In genomic region chr9:77359278-77359973, GRCm38 (mm10) we compare ENCODE assay signal across 22 mouse cellular contexts. TPM values are rescaled to one million over a fixed set of nuclear protein-coding genes. Genes with fewer than 3 reads are reported as not detected.
DNase-seq lines count a peak whose midpoint lies in the region; ATAC-seq and TF ChIP-seq lines count a peak whose summit lies in the region.
"Had no signal": no experiment of that assay in that cellular context is flagged by ENCODE, and none has a peak within 500 bp of the region (broad histone marks: within the 10 kb centered on the region; RNA-seq: fewer than 3 reads in every experiment).

No protein-coding gene starts in this region.

- no peak for TF ChIP-seq EP300 in CH12.LX (IDR thresholded peaks at IDR 0.05; ENCODE audit: low read length)

- H3K27ac ChIP-seq in forebrain, postnatal 0 days (ENCODE audit: low read depth, low read length) = no peak overlapping the region
- H3K27ac ChIP-seq in forebrain, embryonic 16.5 days (ENCODE audit: low read length) = no peak overlapping the region
- H3K27ac ChIP-seq in midbrain, embryonic 11.5 days (ENCODE audit: low read depth, low read length) = no peak overlapping the region
- H3K27ac ChIP-seq in midbrain, postnatal 0 days (ENCODE audit: low read depth, low read length) = no peak overlapping the region
- no peak overlapping the region for H3K27ac ChIP-seq in CH12.LX (ENCODE audit: insufficient read depth, low read depth)
- H3K27ac ChIP-seq in neural tube, embryonic 14.5 days (ENCODE audit: low read depth, low read length) = no peak overlapping the region
- H3K27ac ChIP-seq: embryonic facial prominence, embryonic 12.5 days; heart, embryonic 10.5 days; intestine, embryonic 15.5 days had no signal

- H3K27me3 ChIP-seq in forebrain, postnatal 0 days (ENCODE audit: insufficient read depth, low read length) = no peaks in the 10 kb centered on the region
- no peaks in the 10 kb centered on the region for H3K27me3 ChIP-seq in forebrain, embryonic 16.5 days (replicated peaks; ENCODE audit: control insufficient read depth, insufficient read depth, low read length)
- H3K27me3 ChIP-seq in midbrain, embryonic 11.5 days (ENCODE audit: control insufficient read depth, insufficient read depth, low read length) = no peaks in the 10 kb centered on the region
- no peaks in the 10 kb centered on the region for H3K27me3 ChIP-seq in midbrain, postnatal 0 days (ENCODE audit: insufficient read depth, low read length)
- H3K27me3 ChIP-seq in CH12.LX (replicated peaks) = no peaks in the 10 kb centered on the region
- H3K27me3 ChIP-seq in neural tube, embryonic 14.5 days (ENCODE audit: control insufficient read depth, insufficient read depth, low read length) = no peaks in the 10 kb centered on the region
- H3K27me3 ChIP-seq: embryonic facial prominence, embryonic 12.5 days; intestine, embryonic 15.5 days had no signal

- TF ChIP-seq CTCF in forebrain, postnatal 0 days (IDR thresholded peaks at IDR 0.05; ENCODE audit: low read depth) = no peak
- no peak for TF ChIP-seq CTCF in midbrain, postnatal 0 days (IDR thresholded peaks at IDR 0.05)
- no peak for TF ChIP-seq CTCF in CH12.LX (conservative IDR thresholded peaks at IDR 0.05 in 1 of 2, IDR thresholded peaks at IDR 0.05 in 1 of 2; ENCODE audit: low read depth in 2 of 2, low read length in 2 of 2)

- no peaks in the 10 kb centered on the region for H3K79me2 ChIP-seq in CH12.LX (replicated peaks; ENCODE audit: control insufficient read depth, extremely low read depth, insufficient read depth, poor library complexity, severe bottlenecking)

- no peak for TF ChIP-seq RAD21 in CH12.LX (IDR thresholded peaks at IDR 0.05; ENCODE audit: low read depth, low read length)

- ATAC-seq in forebrain, postnatal 0 days = peak; percentile 45; the same call in 1 of the 2 replicates
- ATAC-seq in forebrain, embryonic 16.5 days = no peak
- no peak for ATAC-seq in midbrain, embryonic 11.5 days (ENCODE audit: low FRiP score)
- ATAC-seq in midbrain, postnatal 0 days (ENCODE audit: low FRiP score) = no peak
- peak; percentile 66 for ATAC-seq in neural tube, embryonic 14.5 days (ENCODE audit: low read depth)
- ATAC-seq: forebrain, embryonic 14.5 days; intestine, embryonic 15.5 days had no signal

- in situ Hi-C loops in CH12.LX (cut with MboI; ENCODE audit: low pct_ligation_motif_present, low pct_unique_long_range_greater_than_20kb, low sequenced_read_pairs) = loop anchor here (25.0 kb wide), 1 partner anchor 647 kb away; no protein-coding TSS in a partner anchor

- WGBS in forebrain, postnatal 0 days = 68% methylated on average over 10 of the region's 10 CpGs
- WGBS in forebrain, embryonic 16.5 days = 70% methylated on average over 10 of the region's 10 CpGs
- 90% methylated on average over 10 of the region's 10 CpGs for WGBS in midbrain, embryonic 11.5 days
- WGBS in midbrain, postnatal 0 days = 86% methylated on average over 10 of the region's 10 CpGs
- 69% methylated on average over 10 of the region's 10 CpGs for WGBS in neural tube, embryonic 14.5 days

- no peaks in the 10 kb centered on the region for H3K9me3 ChIP-seq in forebrain, postnatal 0 days (ENCODE audit: low read length)
- no peaks in the 10 kb centered on the region for H3K9me3 ChIP-seq in forebrain, embryonic 16.5 days (ENCODE audit: control insufficient read depth, low read length)
- no peaks in the 10 kb centered on the region for H3K9me3 ChIP-seq in midbrain, embryonic 11.5 days (ENCODE audit: control insufficient read depth, low read length)
- H3K9me3 ChIP-seq in midbrain, postnatal 0 days (ENCODE audit: low read length) = no peaks in the 10 kb centered on the region
- H3K9me3 ChIP-seq in CH12.LX (replicated peaks; ENCODE audit: low read length) = no peaks in the 10 kb centered on the region
- H3K9me3 ChIP-seq in neural tube, embryonic 14.5 days (ENCODE audit: control insufficient read depth, low read length) = no peaks in the 10 kb centered on the region
- H3K9me3 ChIP-seq: embryonic facial prominence, embryonic 12.5 days; heart, embryonic 10.5 days; intestine, embryonic 15.5 days had no signal

- TF ChIP-seq POLR2A in CH12.LX (IDR thresholded peaks at IDR 0.05; ENCODE audit: low read depth, low read length) = no peak

- no peaks in the 10 kb centered on the region for H3K4me1 ChIP-seq in forebrain, postnatal 0 days (ENCODE audit: insufficient read depth)
- H3K4me1 ChIP-seq in forebrain, embryonic 16.5 days (replicated peaks; ENCODE audit: control insufficient read depth, insufficient read depth, low read length) = no peaks in the 10 kb centered on the region
- H3K4me1 ChIP-seq in midbrain, embryonic 11.5 days (ENCODE audit: control insufficient read depth, insufficient read depth, low read length) = no peaks in the 10 kb centered on the region
- H3K4me1 ChIP-seq in midbrain, postnatal 0 days (ENCODE audit: insufficient read depth, low read length) = no peaks in the 10 kb centered on the region
- H3K4me1 ChIP-seq in CH12.LX (ENCODE audit: control insufficient read depth in 1 of 2, insufficient read depth in 2 of 2) = peaks cover 8 to 15% of the 10 kb centered on the region in 2 experiments; a peak in 3 of 4 replicates
- H3K4me1 ChIP-seq in neural tube, embryonic 14.5 days (ENCODE audit: control insufficient read depth, insufficient read depth, low read length) = no peaks in the 10 kb centered on the region
- H3K4me1 ChIP-seq: embryonic facial prominence, embryonic 12.5 days; heart, embryonic 10.5 days; intestine, embryonic 15.5 days had no signal

- no peak overlapping the region for H3K9ac ChIP-seq in forebrain, postnatal 0 days
- H3K9ac ChIP-seq in forebrain, embryonic 16.5 days (replicated peaks; ENCODE audit: low read depth, low read length) = no peak overlapping the region
- H3K9ac ChIP-seq in midbrain, embryonic 11.5 days (ENCODE audit: low read length) = no peak overlapping the region
- no peak overlapping the region for H3K9ac ChIP-seq in midbrain, postnatal 0 days (replicated peaks; ENCODE audit: low read length, poor library complexity, severe bottlenecking)
- H3K9ac ChIP-seq in CH12.LX (ENCODE audit: insufficient read depth, low read depth) = no peak overlapping the region
- no peak overlapping the region for H3K9ac ChIP-seq in neural tube, embryonic 14.5 days (replicated peaks; ENCODE audit: low read depth, low read length)
- H3K9ac ChIP-seq: embryonic facial prominence, embryonic 12.5 days; intestine, embryonic 15.5 days had no signal

- no peak overlapping the region for H3K4me3 ChIP-seq in forebrain, postnatal 0 days (ENCODE audit: low read depth, low read length)
- H3K4me3 ChIP-seq in forebrain, embryonic 16.5 days (replicated peaks; ENCODE audit: low read length) = no peak overlapping the region
- H3K4me3 ChIP-seq in midbrain, embryonic 11.5 days (ENCODE audit: low read depth, low read length) = no peak overlapping the region
- H3K4me3 ChIP-seq in midbrain, postnatal 0 days (ENCODE audit: low read depth, low read length) = no peak overlapping the region
- H3K4me3 ChIP-seq in CH12.LX (replicated peaks in 1 of 3; ENCODE audit: low read depth in 2 of 3, low read length in 2 of 3, poor library complexity in 1 of 3) = no peak overlapping the region
- no peak overlapping the region for H3K4me3 ChIP-seq in neural tube, embryonic 14.5 days (ENCODE audit: low read depth, low read length)
- H3K4me3 ChIP-seq: embryonic facial prominence, embryonic 12.5 days; heart, embryonic 10.5 days; intestine, embryonic 15.5 days had no signal

- no peak for DNase-seq in forebrain, postnatal 0 days
- DNase-seq in midbrain, embryonic 11.5 days (ENCODE audit: low spot score, missing footprints) = peak; percentile 35
- no peak for DNase-seq in midbrain, postnatal 0 days (ENCODE audit: low spot score)
- no peak for DNase-seq in CH12.LX (ENCODE audit: extremely low read depth)
- DNase-seq: adrenal gland, adult 2 months; adrenal gland, postnatal 36 days; cerebellum, adult 11 months; cerebellum, adult 8-10 months; cerebellum, postnatal 14 days; embryo, embryonic 11 days; gastrocnemius, postnatal 10 days; heart, adult 18-20 months; heart, postnatal 10 days; heart, postnatal 4 days had no signal

- no peak overlapping the region for H3K4me2 ChIP-seq in forebrain, postnatal 0 days (ENCODE audit: low read depth)
- no peak overlapping the region for H3K4me2 ChIP-seq in forebrain, embryonic 16.5 days (ENCODE audit: low read length)
- H3K4me2 ChIP-seq in midbrain, embryonic 11.5 days = no peak overlapping the region
- no peak overlapping the region for H3K4me2 ChIP-seq in midbrain, postnatal 0 days (ENCODE audit: low read depth, low read length, poor library complexity, severe bottlenecking)
- no peak overlapping the region for H3K4me2 ChIP-seq in CH12.LX (ENCODE audit: insufficient read depth, low read depth, poor library complexity, severe bottlenecking)
- no peak overlapping the region for H3K4me2 ChIP-seq in neural tube, embryonic 14.5 days (ENCODE audit: low read depth, low read length)
- H3K4me2 ChIP-seq: embryonic facial prominence, embryonic 12.5 days; intestine, embryonic 15.5 days had no signal

- H3K36me3 ChIP-seq in forebrain, postnatal 0 days (ENCODE audit: insufficient read depth) = no peaks in the 10 kb centered on the region
- H3K36me3 ChIP-seq in forebrain, embryonic 16.5 days (ENCODE audit: control insufficient read depth, insufficient read depth) = no peaks in the 10 kb centered on the region
- H3K36me3 ChIP-seq in midbrain, embryonic 11.5 days (ENCODE audit: control insufficient read depth, insufficient read depth, low read length) = no peaks in the 10 kb centered on the region
- H3K36me3 ChIP-seq in midbrain, postnatal 0 days (ENCODE audit: insufficient read depth, low read length) = no peaks in the 10 kb centered on the region
- H3K36me3 ChIP-seq in CH12.LX (replicated peaks in 1 of 2; ENCODE audit: control insufficient read depth in 1 of 2, insufficient read depth in 1 of 2, low read length in 1 of 2) = no peaks in the 10 kb centered on the region
- H3K36me3 ChIP-seq in neural tube, embryonic 14.5 days (ENCODE audit: control insufficient read depth, insufficient read depth, low read length) = no peaks in the 10 kb centered on the region
- H3K36me3 ChIP-seq: embryonic facial prominence, embryonic 12.5 days; heart, embryonic 10.5 days; intestine, embryonic 15.5 days had no signal

- dilution Hi-C loops in CH12.LX (cut with MboI; ENCODE audit: extremely low pct_ligation_motif_present, extremely low pct_unique_long_range_greater_than_20kb, low sequenced_read_pairs) = no loop called here

RNA-seq across cellular contexts. Expression of gene Mlip, which starts 6.7 kb away (rescaled TPM):
- 6.9 and 16.5 TPM in 2 replicates for total RNA-seq in forebrain, postnatal 0 days (2014; rRNA removed)
- 16.2 and 22.6 TPM in 2 replicates for polyA plus RNA-seq in forebrain, postnatal 0 days (2015; fragmentation: Nextera tagmentation; extraction: Ambion mirVana)
- 8.0 and 11.6 TPM in 2 replicates for polyA plus RNA-seq in forebrain, embryonic 16.5 days (2015; fragmentation: Nextera tagmentation; extraction: Ambion mirVana)
- 0.63 TPM in 1 of 2 replicates, not detected in the other for polyA plus RNA-seq in midbrain, embryonic 11.5 days (2014; fragmentation: Nextera tagmentation; extraction: Ambion mirVana)
- 0.60 and 3.6 TPM in 2 replicates for total RNA-seq in midbrain, postnatal 0 days (2014; rRNA removed)
- 1.8 and 1.9 TPM in 2 replicates for polyA plus RNA-seq in midbrain, postnatal 0 days (2015; fragmentation: Nextera tagmentation; extraction: Ambion mirVana)
- total RNA-seq in CH12.LX (2012; rRNA removed) (not detected in 2 replicates), CH12.LX (2014; rRNA removed) (not detected in 2 replicates)
- not detected in 2 replicates for polyA plus RNA-seq in CH12.LX (2012; ENCODE audit: insufficient read length, low read depth)
- polyA plus RNA-seq in neural tube, embryonic 14.5 days (2014; fragmentation: Nextera tagmentation; extraction: Ambion mirVana) = 1.2 and 1.4 TPM in 2 replicates
- total RNA-seq: common myeloid progenitor, adult 5-6 weeks; ES-E14 had no signal
- polyA plus RNA-seq: adrenal gland, adult 2 months had no signal

Comparison
In these comparisons a context has a peak if more than half of its experiments do, and no peak if none do; other contexts are left out.
1. ATAC-seq: peak in forebrain, postnatal 0 days (single experiment) and neural tube, embryonic 14.5 days (single experiment); none in forebrain, embryonic 16.5 days (single experiment), midbrain, embryonic 11.5 days (single experiment) and midbrain, postnatal 0 days (single experiment).